Mouse (Mus musculus): ENCODE results near the gene Cacna1c.

Gene Cacna1c

GRCm38 (mm10) chr6:119062695-119063094, 133.5 kb downstream of the Cacna1c start:
- no peak for TF ChIP-seq POU5F1 (IDR thresholded peaks at IDR 0.05; ENCODE audit: borderline replicate concordance, low read length)
- no peak for TF ChIP-seq CTCF (conservative IDR thresholded peaks at IDR 0.05; ENCODE audit: low read length)
- TF ChIP-seq NANOG (IDR thresholded peaks at IDR 0.05; ENCODE audit: borderline replicate concordance, low read length) = no peak
- Histone ChIP-seq H3K4me1 (replicated peaks; ENCODE audit: low read depth, low read length) (no peaks in the 10 kb centered on the region), H3K4me3 (replicated peaks; ENCODE audit: low read length) (no peak overlapping the region), H3K9me3 (ENCODE audit: low read length) (no peaks in the 10 kb centered on the region), H3K36me3 (ENCODE audit: insufficient read depth, low read length) (no peaks in the 10 kb centered on the region), H3K27me3 (ENCODE audit: insufficient read depth, low read length) (no peaks in the 10 kb centered on the region)

DNA sequence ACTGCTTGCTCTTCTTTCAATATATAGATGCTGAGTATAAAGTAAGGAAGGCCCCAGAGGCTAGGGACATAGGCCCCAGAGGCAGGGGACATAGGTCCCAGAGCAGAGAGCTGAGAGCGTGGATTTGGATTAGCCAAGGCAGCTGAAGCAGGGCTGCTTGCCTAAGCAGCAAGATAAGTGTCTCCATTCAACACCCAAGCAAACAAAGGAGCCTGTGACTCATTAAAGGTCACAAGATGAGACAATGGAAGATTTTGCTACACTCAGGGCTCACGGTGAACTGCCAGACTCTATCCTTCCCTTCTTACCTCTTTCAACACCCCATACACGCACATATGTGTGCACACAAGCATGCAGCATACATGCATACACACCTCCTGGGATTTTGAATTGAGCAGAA, 137.3 kb downstream of the Cacna1c start:
- H3K27me3 ChIP-seq (ENCODE audit: insufficient read depth, low read length) = no peaks in the 10 kb centered on the region
- H3K9me3 ChIP-seq (ENCODE audit: low read length) = no peaks in the 10 kb centered on the region
- H3K4me3 ChIP-seq (replicated peaks; ENCODE audit: low read length) = no peak overlapping the region
- TF ChIP-seq POU5F1 (IDR thresholded peaks at IDR 0.05; ENCODE audit: borderline replicate concordance, low read length) (no peak), NANOG (IDR thresholded peaks at IDR 0.05; ENCODE audit: borderline replicate concordance, low read length) (no peak), CTCF (conservative IDR thresholded peaks at IDR 0.05; ENCODE audit: low read length) (no peak)
- no peaks in the 10 kb centered on the region for H3K36me3 ChIP-seq (ENCODE audit: insufficient read depth, low read length)
- H3K4me1 ChIP-seq (replicated peaks; ENCODE audit: low read depth, low read length) = no peaks in the 10 kb centered on the region

GRCm38 (mm10) chr6:119058461-119058860, 137.8 kb downstream of the Cacna1c start:
- Histone ChIP-seq H3K36me3 (ENCODE audit: insufficient read depth, low read length) (no peaks in the 10 kb centered on the region), H3K9me3 (ENCODE audit: low read length) (no peaks in the 10 kb centered on the region), H3K4me3 (replicated peaks; ENCODE audit: low read length) (no peak overlapping the region), H3K4me1 (replicated peaks; ENCODE audit: low read depth, low read length) (no peaks in the 10 kb centered on the region), H3K27me3 (ENCODE audit: insufficient read depth, low read length) (no peaks in the 10 kb centered on the region)
- no peak for TF ChIP-seq NANOG (IDR thresholded peaks at IDR 0.05; ENCODE audit: borderline replicate concordance, low read length)
- no peak for TF ChIP-seq CTCF (conservative IDR thresholded peaks at IDR 0.05; ENCODE audit: low read length)
- TF ChIP-seq POU5F1 (IDR thresholded peaks at IDR 0.05; ENCODE audit: borderline replicate concordance, low read length) = no peak

DNA sequence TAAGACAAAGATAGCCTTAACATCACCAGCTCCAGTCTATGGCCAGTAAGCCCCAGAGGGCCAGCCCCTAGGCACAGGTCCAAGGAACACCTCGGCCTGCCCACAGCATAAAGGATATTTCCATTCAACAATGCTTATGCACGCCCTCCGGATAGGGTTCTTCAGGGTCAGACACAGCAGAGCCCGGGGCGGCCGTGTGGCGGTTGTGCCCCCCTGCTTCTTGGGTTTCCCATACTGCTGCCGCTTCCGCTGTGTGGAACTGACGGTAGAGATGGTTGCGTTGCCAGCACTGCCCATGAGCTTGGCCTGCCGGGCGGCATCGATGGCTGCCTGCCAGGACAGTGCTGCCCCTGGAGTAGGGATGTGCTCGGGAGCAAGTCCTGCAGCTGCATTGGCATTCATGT, 139.1 kb downstream of the Cacna1c start:
- Histone ChIP-seq H3K36me3 (ENCODE audit: insufficient read depth, low read length) (no peaks in the 10 kb centered on the region), H3K9me3 (ENCODE audit: low read length) (no peaks in the 10 kb centered on the region), H3K4me1 (replicated peaks; ENCODE audit: low read depth, low read length) (no peaks in the 10 kb centered on the region), H3K4me3 (replicated peaks; ENCODE audit: low read length) (no peak overlapping the region), H3K27me3 (ENCODE audit: insufficient read depth, low read length) (no peaks in the 10 kb centered on the region)
- TF ChIP-seq POU5F1 (IDR thresholded peaks at IDR 0.05; ENCODE audit: borderline replicate concordance, low read length) = no peak
- no peak for TF ChIP-seq NANOG (IDR thresholded peaks at IDR 0.05; ENCODE audit: borderline replicate concordance, low read length)
- TF ChIP-seq CTCF (conservative IDR thresholded peaks at IDR 0.05; ENCODE audit: low read length) = no peak

DNA sequence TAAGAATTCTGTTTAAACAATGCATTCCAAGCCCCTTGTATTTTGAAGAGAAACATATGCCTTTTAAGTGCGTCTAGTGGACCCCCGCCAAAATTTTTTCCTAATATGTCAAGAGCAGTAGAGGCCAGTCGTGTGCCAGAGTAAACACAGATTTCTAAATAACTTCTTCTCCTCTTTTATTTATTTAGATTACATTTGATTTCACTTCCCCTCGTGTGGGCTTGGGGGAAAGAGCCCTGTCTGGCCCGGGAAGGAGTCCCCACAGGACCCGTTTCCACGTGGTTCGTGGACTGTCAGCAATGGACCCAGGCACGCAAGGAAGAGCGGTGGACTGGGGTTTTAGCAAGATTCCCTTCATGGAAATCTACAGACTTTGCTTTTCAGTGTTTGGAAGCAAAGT, 143.4 kb downstream of the Cacna1c start:
- no peaks in the 10 kb centered on the region for H3K4me1 ChIP-seq (replicated peaks; ENCODE audit: low read depth, low read length)
- no peaks in the 10 kb centered on the region for H3K36me3 ChIP-seq (ENCODE audit: insufficient read depth, low read length)
- H3K27me3 ChIP-seq (ENCODE audit: insufficient read depth, low read length) = no peaks in the 10 kb centered on the region
- H3K4me3 ChIP-seq (replicated peaks; ENCODE audit: low read length) = no peak overlapping the region
- no peak for TF ChIP-seq NANOG (IDR thresholded peaks at IDR 0.05; ENCODE audit: borderline replicate concordance, low read length)
- TF ChIP-seq POU5F1 (IDR thresholded peaks at IDR 0.05; ENCODE audit: borderline replicate concordance, low read length) = no peak
- no peak for TF ChIP-seq CTCF (conservative IDR thresholded peaks at IDR 0.05; ENCODE audit: low read length)
- no peaks in the 10 kb centered on the region for H3K9me3 ChIP-seq (ENCODE audit: low read length)

GRCm38 (mm10) chr6:119052366-119052765, 143.9 kb downstream of the Cacna1c start:
- no peak for TF ChIP-seq CTCF (conservative IDR thresholded peaks at IDR 0.05; ENCODE audit: low read length)
- no peak for TF ChIP-seq POU5F1 (IDR thresholded peaks at IDR 0.05; ENCODE audit: borderline replicate concordance, low read length)
- TF ChIP-seq NANOG (IDR thresholded peaks at IDR 0.05; ENCODE audit: borderline replicate concordance, low read length) = no peak
- Histone ChIP-seq H3K27me3 (ENCODE audit: insufficient read depth, low read length) (no peaks in the 10 kb centered on the region), H3K4me3 (replicated peaks; ENCODE audit: low read length) (no peak overlapping the region), H3K4me1 (replicated peaks; ENCODE audit: low read depth, low read length) (no peaks in the 10 kb centered on the region), H3K9me3 (ENCODE audit: low read length) (no peaks in the 10 kb centered on the region), H3K36me3 (ENCODE audit: insufficient read depth, low read length) (no peaks in the 10 kb centered on the region)

GRCm38 (mm10) chr6:119051721-119052120, 144.5 kb downstream of the Cacna1c start:
- Histone ChIP-seq H3K36me3 (ENCODE audit: insufficient read depth, low read length) (no peaks in the 10 kb centered on the region), H3K4me3 (replicated peaks; ENCODE audit: low read length) (no peak overlapping the region), H3K4me1 (replicated peaks; ENCODE audit: low read depth, low read length) (no peaks in the 10 kb centered on the region), H3K27me3 (ENCODE audit: insufficient read depth, low read length) (no peaks in the 10 kb centered on the region), H3K9me3 (ENCODE audit: low read length) (no peaks in the 10 kb centered on the region)
- no peak for TF ChIP-seq CTCF (conservative IDR thresholded peaks at IDR 0.05; ENCODE audit: low read length)
- TF ChIP-seq NANOG (IDR thresholded peaks at IDR 0.05; ENCODE audit: borderline replicate concordance, low read length) = no peak
- no peak for TF ChIP-seq POU5F1 (IDR thresholded peaks at IDR 0.05; ENCODE audit: borderline replicate concordance, low read length)

- TF ChIP-seq CTCF (conservative IDR thresholded peaks at IDR 0.05; ENCODE audit: low read length) (no peak), NANOG (IDR thresholded peaks at IDR 0.05; ENCODE audit: borderline replicate concordance, low read length) (no peak), POU5F1 (IDR thresholded peaks at IDR 0.05; ENCODE audit: borderline replicate concordance, low read length) (no peak)
- Histone ChIP-seq H3K4me1 (replicated peaks; ENCODE audit: low read depth, low read length) (no peaks in the 10 kb centered on the region), H3K4me3 (replicated peaks; ENCODE audit: low read length) (no peak overlapping the region), H3K9me3 (ENCODE audit: low read length) (no peaks in the 10 kb centered on the region), H3K27me3 (ENCODE audit: insufficient read depth, low read length) (peaks cover 4% of the 10 kb centered on the region; the same call in 1 of the 2 replicates), H3K36me3 (ENCODE audit: insufficient read depth, low read length) (no peaks in the 10 kb centered on the region)
Measured at GRCm38 (mm10) chr6:119047340-119047739, 148.9 kb downstream of the Cacna1c start.

GRCm38 (mm10) chr6:119045498-119045897, 150.7 kb downstream of the Cacna1c start:
- peaks cover 8% of the 10 kb centered on the region for H3K27me3 ChIP-seq (ENCODE audit: insufficient read depth, low read length)
- H3K36me3 ChIP-seq (ENCODE audit: insufficient read depth, low read length) = no peaks in the 10 kb centered on the region
- H3K9me3 ChIP-seq (ENCODE audit: low read length) = peaks cover 2% of the 10 kb centered on the region; the same call in 1 of the 2 replicates
- TF ChIP-seq NANOG (IDR thresholded peaks at IDR 0.05; ENCODE audit: borderline replicate concordance, low read length) (no peak), POU5F1 (IDR thresholded peaks at IDR 0.05; ENCODE audit: borderline replicate concordance, low read length) (no peak), CTCF (conservative IDR thresholded peaks at IDR 0.05; ENCODE audit: low read length) (no peak)
- no peaks in the 10 kb centered on the region for H3K4me1 ChIP-seq (replicated peaks; ENCODE audit: low read depth, low read length)
- no peak overlapping the region for H3K4me3 ChIP-seq (replicated peaks; ENCODE audit: low read length)
